Mouse (Mus musculus) gastrocnemius, adult 2 months (tissue): ENCODE measurements around the gene Grin2c. TPM values are rescaled to one million over a fixed set of nuclear protein-coding genes. Genes with fewer than 3 reads are reported as not detected.

Experiments
- DNase-seq: peaks from one replicate; pipeline ENCODE4 v3.0.0; 2022
- H3K27ac ChIP-seq: fragments of 200-600 bp; 2 replicates; pipeline ENCODE4 v1.8.1; 2022; ENCODE audit warnings: mild to moderate bottlenecking
- H3K4me3 ChIP-seq: fragments of 200-600 bp; 2 replicates; pipeline ENCODE4 v1.8.1; 2022; ENCODE audit warnings: mild to moderate bottlenecking, moderate library complexity
- CTCF ChIP-seq: fragments of 200-600 bp; IDR thresholded peaks from 2 replicates; pipeline ENCODE4 v1.8.1; 2022; ENCODE audit warnings: antibody characterized with exemption, mild to moderate bottlenecking, moderate library complexity
- intact Hi-C: fragments of 180-260 bp; cut with DNase I; formaldehyde crosslinking; loops from one replicate; pipeline ENCODE4 v1.15.1; 2025
- total RNA-seq, 2 experiments: library from RNA; stranded (reverse); gene quantifications; 2 replicates each; pipeline ENCODE4 v1.2.3; 2021

Grin2c gene
- total RNA-seq, 2 experiments from 2014 or later: 0.06 TPM; not detected in 1

GRCm38 (mm10) chr11:115291503-115291902 is 24.5 kb upstream of the Grin2c start:
- Histone ChIP-seq H3K27ac (peak overlapping the region; percentile 43; the same call in 1 of the 2 replicates), H3K4me3 (no peak overlapping the region)
- no peak for DNase-seq
- intact Hi-C loops: no loop called here
- TF ChIP-seq CTCF: no peak

DNA sequence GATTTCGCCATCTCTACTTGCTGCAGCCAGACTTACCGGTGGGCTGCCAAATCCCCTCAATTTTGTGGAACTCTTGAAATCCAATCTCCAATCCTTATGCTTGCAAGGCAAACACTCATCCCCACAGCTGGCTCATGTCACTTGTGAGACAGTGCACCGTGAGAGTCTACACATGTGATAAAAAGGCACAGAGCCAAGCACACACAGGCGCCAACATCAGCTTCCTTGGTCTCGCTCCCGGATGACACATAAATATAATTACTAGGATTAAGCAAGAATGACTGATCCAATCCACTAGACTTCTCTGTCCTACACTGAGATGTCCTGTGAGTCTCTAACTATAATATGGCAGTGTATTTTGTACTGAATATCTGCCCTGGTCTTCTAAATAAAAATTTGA is 23.9 kb upstream of the Grin2c start:
- no peak for TF ChIP-seq CTCF
- intact Hi-C loops: no loop called here
- peak; percentile 82 for DNase-seq
- Histone ChIP-seq H3K4me3 (no peak overlapping the region), H3K27ac (peak overlapping the region; percentile 51; the same call in 1 of the 2 replicates)

DNA sequence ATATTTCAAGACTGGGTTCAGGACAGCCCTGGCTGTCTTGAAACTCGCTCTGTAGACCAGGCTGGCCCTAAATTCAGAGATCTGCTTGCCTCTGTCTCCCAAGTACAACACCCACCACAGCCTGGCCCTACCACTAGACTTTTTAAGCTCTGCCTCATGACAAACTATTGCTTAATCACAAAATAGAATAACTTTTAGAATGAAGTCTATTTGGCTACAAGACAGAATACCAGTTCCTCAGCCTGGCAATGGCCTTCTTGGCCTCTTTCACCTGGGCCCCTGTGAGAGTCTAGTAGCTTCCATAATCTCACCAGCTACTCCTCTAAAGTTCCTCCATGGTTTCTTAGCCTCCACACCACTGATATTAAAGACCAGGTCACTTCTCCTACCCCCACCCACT is 23.3 kb upstream of the Grin2c start:
- no peak for DNase-seq
- no peak for TF ChIP-seq CTCF
- Histone ChIP-seq H3K4me3 (no peak overlapping the region), H3K27ac (peak overlapping the region; percentile 51; the same call in 1 of the 2 replicates)
- intact Hi-C loops: no loop called here

DNA sequence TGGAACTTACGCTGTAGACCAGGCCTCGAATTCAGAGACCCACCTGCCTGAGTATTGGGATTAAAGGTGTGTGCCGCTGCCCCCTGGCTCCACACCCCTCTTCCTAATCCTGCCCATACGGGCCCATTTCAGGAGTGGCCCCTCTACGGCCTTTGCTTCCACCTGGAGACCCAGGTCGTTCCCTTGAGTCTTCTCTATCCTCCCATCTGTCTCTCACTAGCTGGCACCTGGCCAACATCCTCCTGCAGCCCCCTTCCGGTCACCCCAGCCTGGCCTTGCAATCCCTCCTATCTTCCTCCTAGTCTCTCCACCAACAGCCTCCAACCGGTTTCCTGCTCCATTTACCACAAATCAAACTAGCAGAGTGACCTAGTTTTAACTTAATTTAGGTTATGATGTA is 22.8 kb upstream of the Grin2c start:
- no peak for DNase-seq
- H3K27ac ChIP-seq: peak overlapping the region; percentile 51; the same call in 1 of the 2 replicates
- TF ChIP-seq CTCF: no peak
- no peak overlapping the region for H3K4me3 ChIP-seq
- intact Hi-C loops: no loop called here

GRCm38 (mm10) chr11:115288305-115288704 is 21.3 kb upstream of the Grin2c start:
- intact Hi-C loops: no loop called here
- no peak overlapping the region for H3K4me3 ChIP-seq
- DNase-seq: no peak
- H3K27ac ChIP-seq: no peak overlapping the region
- TF ChIP-seq CTCF: no peak

GRCm38 (mm10) chr11:115287386-115287785 is 20.3 kb upstream of the Grin2c start:
- no peak for DNase-seq
- H3K4me3 ChIP-seq: no peak overlapping the region
- no peak overlapping the region for H3K27ac ChIP-seq
- TF ChIP-seq CTCF: no peak
- intact Hi-C loops: no loop called here

DNA sequence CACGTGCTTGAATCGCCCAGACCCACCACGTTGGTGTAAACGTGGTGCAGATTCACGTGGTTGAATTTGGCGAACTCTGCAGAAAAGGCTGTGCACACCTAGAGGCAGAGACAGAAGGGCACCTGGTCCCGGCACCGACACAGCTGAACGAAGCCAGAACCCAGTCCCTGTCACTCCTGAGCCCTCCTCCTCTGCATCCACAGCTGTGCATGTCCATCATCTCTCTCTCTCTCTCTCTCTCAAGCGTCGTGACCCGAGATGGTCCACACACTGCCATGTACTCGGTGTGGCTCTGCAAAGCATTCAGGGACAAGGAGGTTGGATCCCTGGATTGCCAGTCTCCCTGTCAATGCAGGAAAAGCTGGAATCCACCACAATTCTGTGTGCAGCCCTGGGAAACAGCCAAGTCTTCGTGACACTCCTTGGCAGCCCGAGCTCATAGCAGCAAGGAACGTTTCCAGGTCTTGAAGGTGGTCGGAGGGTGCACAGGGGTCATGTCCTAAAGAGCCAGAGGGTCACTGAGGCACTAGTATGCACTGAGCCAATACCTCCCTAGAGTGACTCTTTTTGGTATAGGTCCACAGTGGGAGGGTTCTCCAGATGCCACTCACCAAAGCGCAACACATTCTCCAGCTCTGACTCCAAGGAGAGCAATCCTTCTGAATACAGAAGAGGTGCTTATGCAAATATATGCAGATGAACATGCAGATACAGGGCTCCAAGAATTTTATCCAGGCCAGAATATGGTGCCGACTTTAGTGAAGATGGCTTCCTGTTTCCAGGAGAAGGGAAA is 19.4 kb upstream of the Grin2c start:
- H3K27ac ChIP-seq: peak overlapping the region; percentile 75
- peak; percentile 71 for DNase-seq
- intact Hi-C loops: no loop called here

GRCm38 (mm10) chr11:115285282-115285681 is 18.2 kb upstream of the Grin2c start:
- intact Hi-C loops: no loop called here
- no peak for TF ChIP-seq CTCF
- no peak overlapping the region for H3K4me3 ChIP-seq
- no peak for DNase-seq
- peak overlapping the region; percentile 35; the same call in 1 of the 2 replicates for H3K27ac ChIP-seq

More for the DNA sequence above, 19.4 kb upstream of the Grin2c start:
- TF ChIP-seq CTCF: no peak
- no peak overlapping the region for H3K4me3 ChIP-seq

- no peak for TF ChIP-seq CTCF
- no peak overlapping the region for H3K4me3 ChIP-seq
- DNase-seq: no peak
- no peak overlapping the region for H3K27ac ChIP-seq
- intact Hi-C loops: no loop called here
These were observed 17.0 kb upstream of the Grin2c start for GRCm38 (mm10) chr11:115283891-115284620.

- intact Hi-C loops: no loop called here
- no peak overlapping the region; the same call in 1 of the 2 replicates for H3K27ac ChIP-seq
These were observed 16.4 kb upstream of the Grin2c start for GRCm38 (mm10) chr11:115283486-115283765.

DNA sequence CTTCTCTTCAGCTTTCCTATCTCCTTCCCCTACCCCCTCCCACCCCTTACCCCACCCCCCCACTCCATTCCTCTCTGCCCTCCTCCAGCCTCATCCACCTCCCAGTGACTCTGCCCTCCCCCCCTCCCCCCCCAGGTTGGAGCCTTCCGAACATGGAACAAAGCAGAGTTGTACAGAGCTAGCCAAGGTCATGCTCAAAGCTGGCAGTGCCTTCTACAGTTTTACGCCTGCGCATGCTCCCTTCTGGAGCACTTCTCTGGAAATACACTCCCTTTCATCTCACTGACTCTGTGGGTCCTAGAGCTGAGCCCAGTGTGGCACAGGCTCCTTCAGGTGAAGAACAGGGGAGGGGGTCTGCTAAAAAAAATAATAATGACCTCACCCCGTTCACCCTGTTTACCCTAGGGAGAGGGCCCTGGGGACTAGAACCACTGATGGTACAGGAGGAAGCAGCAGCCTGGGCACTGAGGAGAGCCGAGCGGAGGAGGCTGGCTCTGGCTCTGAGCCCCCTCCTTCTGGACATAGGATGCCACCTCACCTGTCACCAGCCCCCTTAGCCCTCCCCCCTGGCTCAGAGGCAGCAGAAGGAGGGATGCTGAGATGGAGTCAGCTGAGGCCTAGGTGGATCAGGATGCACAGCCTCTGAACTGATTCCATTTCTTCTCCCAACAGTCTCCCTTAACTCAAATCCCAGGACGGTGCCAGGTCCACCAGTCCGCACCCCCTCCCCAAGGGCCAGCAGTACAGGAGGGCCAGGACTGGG is 15.9 kb upstream of the Grin2c start:
- no peak for TF ChIP-seq CTCF
- H3K4me3 ChIP-seq: no peak overlapping the region
- intact Hi-C loops: no loop called here
- no peak for DNase-seq
- H3K27ac ChIP-seq: peak overlapping the region; percentile 66; the same call in 1 of the 2 replicates

More at GRCm38 (mm10) chr11:115283486-115283765, 16.4 kb upstream of the Grin2c start:
- H3K4me3 ChIP-seq: no peak overlapping the region
- no peak for DNase-seq
- no peak for TF ChIP-seq CTCF

- intact Hi-C loops: no loop called here
- no peak for DNase-seq
- TF ChIP-seq CTCF: no peak
- no peak overlapping the region for H3K4me3 ChIP-seq
- H3K27ac ChIP-seq: peak overlapping the region; percentile 66
These were observed 15.3 kb upstream of the Grin2c start for GRCm38 (mm10) chr11:115282295-115282694.

GRCm38 (mm10) chr11:115279726-115280125 is 12.7 kb upstream of the Grin2c start:
- no peak for TF ChIP-seq CTCF
- no peak for DNase-seq
- Histone ChIP-seq H3K27ac (no peak overlapping the region), H3K4me3 (no peak overlapping the region)
- intact Hi-C loops: loop anchor here (10.0 kb wide), 1 partner anchor 195 kb away; no protein-coding TSS in a partner anchor
